Mouse (Mus musculus) megakaryocyte, embryonic 14.5 days (primary cell): ENCODE results near the gene 9530068E07Rik. TPM values are rescaled to one million over a fixed set of nuclear protein-coding genes. Genes with fewer than 3 reads are reported as not detected.

Source experiments
- H3K27me3 ChIP-seq: replicated peaks from 2 replicates; pipeline ENCODE3; 2012; ENCODE audit warnings: inconsistent platforms
- H3K36me3 ChIP-seq: replicated peaks from 2 replicates; pipeline ENCODE3; 2012; ENCODE audit warnings: low read length, inconsistent platforms, mixed read lengths
- H3K4me1 ChIP-seq: 2 replicates; pipeline ENCODE4 v1.6.1; 2012; ENCODE audit warnings: inconsistent platforms
- H3K4me3 ChIP-seq: replicated peaks from 2 replicates; pipeline ENCODE3; 2012; ENCODE audit warnings: moderate library complexity, mild to moderate bottlenecking, inconsistent platforms
- H3K9me3 ChIP-seq: 2 replicates; pipeline ENCODE4 v1.6.1; 2012; ENCODE audit warnings: inconsistent platforms
- FLI1 ChIP-seq: IDR thresholded peaks from 2 replicates; pipeline ENCODE4 v1.6.1; 2012; ENCODE audit warnings: low read length, inconsistent platforms, mixed read lengths
- GATA1 ChIP-seq: IDR thresholded peaks from 3 replicates; pipeline ENCODE4 v1.6.1; 2012; ENCODE audit warnings: mixed read lengths, low read length, inconsistent platforms, borderline replicate concordance
- polyA plus RNA-seq: library from polyadenylated mRNA; stranded (reverse); fragments of >175 nt; gene quantifications from 2 replicates; pipeline ENCODE4 v1.2.3, GENCODE M21; 2012; ENCODE audit warnings: low replicate concordance; ENCODE audit not compliant: insufficient read depth

The 9530068E07Rik gene
- polyA plus RNA-seq, 1 experiment, result 87.8 TPM

- Histone ChIP-seq H3K27me3 (peaks cover 29% of the 10 kb centered on the region), H3K4me3 (no peak overlapping the region), H3K4me1 (peaks cover 8% of the 10 kb centered on the region; the same call in 1 of the 2 replicates), H3K9me3 (peaks cover 3% of the 10 kb centered on the region; the same call in 1 of the 2 replicates), H3K36me3 (no peaks in the 10 kb centered on the region)
- TF ChIP-seq FLI1, result no peak
- TF ChIP-seq GATA1, result no peak
These were observed 22.1 kb downstream of the 9530068E07Rik start for GRCm38 (mm10) chr11:52418358-52418757.

- TF ChIP-seq FLI1 (no peak), GATA1 (no peak)
- H3K4me1 ChIP-seq, result peaks cover 8% of the 10 kb centered on the region; the same call in 1 of the 2 replicates
- H3K4me3 ChIP-seq, result no peak overlapping the region
- H3K27me3 ChIP-seq, result peaks cover 30% of the 10 kb centered on the region
- peaks cover 3% of the 10 kb centered on the region; the same call in 1 of the 2 replicates for H3K9me3 ChIP-seq
- no peaks in the 10 kb centered on the region for H3K36me3 ChIP-seq
These were observed 23.0 kb downstream of the 9530068E07Rik start for GRCm38 (mm10) chr11:52419246-52419645.

GRCm38 (mm10) chr11:52419861-52420260 is 23.6 kb downstream of the 9530068E07Rik start:
- Histone ChIP-seq H3K36me3 (no peaks in the 10 kb centered on the region), H3K27me3 (peaks cover 30% of the 10 kb centered on the region), H3K4me3 (no peak overlapping the region), H3K4me1 (peaks cover 8% of the 10 kb centered on the region; the same call in 1 of the 2 replicates), H3K9me3 (peaks cover 3% of the 10 kb centered on the region; the same call in 1 of the 2 replicates)
- TF ChIP-seq FLI1, result no peak
- TF ChIP-seq GATA1, result no peak

GRCm38 (mm10) chr11:52420296-52421052 is 24.2 kb downstream of the 9530068E07Rik start:
- no peaks in the 10 kb centered on the region for H3K36me3 ChIP-seq
- H3K4me1 ChIP-seq, result peaks cover 8% of the 10 kb centered on the region; the same call in 1 of the 2 replicates
- H3K9me3 ChIP-seq, result peaks cover 3% of the 10 kb centered on the region; the same call in 1 of the 2 replicates
- no peak overlapping the region for H3K4me3 ChIP-seq
- TF ChIP-seq GATA1 (no peak), FLI1 (no peak)
- peaks cover 30% of the 10 kb centered on the region for H3K27me3 ChIP-seq

GRCm38 (mm10) chr11:52421053-52421778 is 25.0 kb downstream of the 9530068E07Rik start:
- Histone ChIP-seq H3K4me3 (no peak overlapping the region), H3K4me1 (peaks cover 8% of the 10 kb centered on the region; the same call in 1 of the 2 replicates), H3K27me3 (peaks cover 29% of the 10 kb centered on the region), H3K36me3 (no peaks in the 10 kb centered on the region), H3K9me3 (peaks cover 3% of the 10 kb centered on the region; the same call in 1 of the 2 replicates)
- TF ChIP-seq FLI1, result no peak
- TF ChIP-seq GATA1, result no peak

- no peaks in the 10 kb centered on the region for H3K4me1 ChIP-seq
- no peaks in the 10 kb centered on the region for H3K36me3 ChIP-seq
- H3K4me3 ChIP-seq, result peak overlapping the region; percentile 53
- peaks cover 21% of the 10 kb centered on the region for H3K27me3 ChIP-seq
- H3K9me3 ChIP-seq, result peaks cover 15% of the 10 kb centered on the region
- no peak for TF ChIP-seq GATA1
- no peak for TF ChIP-seq FLI1
These were observed 33.2 kb downstream of the 9530068E07Rik start for GRCm38 (mm10) chr11:52429440-52429839.

- TF ChIP-seq FLI1 (no peak), GATA1 (no peak)
- Histone ChIP-seq H3K4me3 (no peak overlapping the region), H3K4me1 (no peaks in the 10 kb centered on the region), H3K9me3 (peaks cover 15% of the 10 kb centered on the region), H3K36me3 (no peaks in the 10 kb centered on the region), H3K27me3 (peaks cover 26% of the 10 kb centered on the region)
These were observed 35.4 kb downstream of the 9530068E07Rik start for GRCm38 (mm10) chr11:52431594-52431993.

- H3K27me3 ChIP-seq, result peaks cover 28% of the 10 kb centered on the region
- H3K4me1 ChIP-seq, result no peaks in the 10 kb centered on the region
- no peak overlapping the region for H3K4me3 ChIP-seq
- peaks cover 15% of the 10 kb centered on the region for H3K9me3 ChIP-seq
- no peaks in the 10 kb centered on the region for H3K36me3 ChIP-seq
- no peak for TF ChIP-seq FLI1
- TF ChIP-seq GATA1, result no peak
These were observed 35.9 kb downstream of the 9530068E07Rik start for GRCm38 (mm10) chr11:52432148-52432547.

GRCm38 (mm10) chr11:52433076-52433796 is 37.0 kb downstream of the 9530068E07Rik start:
- no peak overlapping the region for H3K4me3 ChIP-seq
- no peaks in the 10 kb centered on the region for H3K4me1 ChIP-seq
- TF ChIP-seq FLI1, result no peak
- TF ChIP-seq GATA1, result no peak
- peaks cover 34% of the 10 kb centered on the region for H3K27me3 ChIP-seq
- no peaks in the 10 kb centered on the region for H3K36me3 ChIP-seq
- peaks cover 15% of the 10 kb centered on the region for H3K9me3 ChIP-seq
